Mouse (Mus musculus): ENCODE data around the gene Gm16427.
"Not testable (repeated sequence)": the region's sequence is repeated elsewhere in the genome, so short reads cannot be mapped to it uniquely, and the experiment has no call there.

Gm16427 gene

DNA sequence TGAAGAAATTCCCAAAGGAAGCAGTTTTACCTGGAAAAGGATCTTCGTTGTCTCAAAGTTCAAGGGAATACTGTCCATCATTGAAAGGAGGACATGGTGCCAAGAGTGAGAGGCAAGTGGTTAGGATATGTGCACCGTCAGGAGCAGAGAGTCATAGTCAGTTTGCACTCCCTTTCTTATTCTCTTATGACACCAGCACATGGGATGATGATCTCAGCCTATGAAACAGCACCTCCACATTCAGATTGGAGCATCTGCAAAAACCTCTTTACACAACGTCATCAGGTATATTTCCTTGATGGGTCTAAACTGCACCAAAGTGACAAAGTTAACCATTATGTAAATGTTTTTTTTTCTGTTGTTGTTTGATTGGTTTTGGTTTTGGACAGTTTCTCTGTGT, at the start of gene Gm16427:
Gene Gm16427 (minus strand): TSS at position 101 of the 400 bp plus-strand sequence.
- not testable (repeated sequence) for DNase-seq (ENCODE audit: low spot score)
